Mouse (Mus musculus) heart, adult 9 months (tissue): Measurements from ENCODE around the gene Ehbp1l1.
"Not testable (repeated sequence)": the region's sequence is repeated elsewhere in the genome, so short reads cannot be mapped to it uniquely, and the experiment has no call there.

Experiments used
- DNase-seq, 2 experiments: peaks; one replicate each; pipeline ENCODE4 v3.0.0; 2022; ENCODE audit warnings: low spot score in 2 of 2

The Ehbp1l1 gene

GRCm38 (mm10) chr19:5710068-5710467, 16.0 kb downstream of the Ehbp1l1 start:
- no peak for DNase-seq

DNA sequence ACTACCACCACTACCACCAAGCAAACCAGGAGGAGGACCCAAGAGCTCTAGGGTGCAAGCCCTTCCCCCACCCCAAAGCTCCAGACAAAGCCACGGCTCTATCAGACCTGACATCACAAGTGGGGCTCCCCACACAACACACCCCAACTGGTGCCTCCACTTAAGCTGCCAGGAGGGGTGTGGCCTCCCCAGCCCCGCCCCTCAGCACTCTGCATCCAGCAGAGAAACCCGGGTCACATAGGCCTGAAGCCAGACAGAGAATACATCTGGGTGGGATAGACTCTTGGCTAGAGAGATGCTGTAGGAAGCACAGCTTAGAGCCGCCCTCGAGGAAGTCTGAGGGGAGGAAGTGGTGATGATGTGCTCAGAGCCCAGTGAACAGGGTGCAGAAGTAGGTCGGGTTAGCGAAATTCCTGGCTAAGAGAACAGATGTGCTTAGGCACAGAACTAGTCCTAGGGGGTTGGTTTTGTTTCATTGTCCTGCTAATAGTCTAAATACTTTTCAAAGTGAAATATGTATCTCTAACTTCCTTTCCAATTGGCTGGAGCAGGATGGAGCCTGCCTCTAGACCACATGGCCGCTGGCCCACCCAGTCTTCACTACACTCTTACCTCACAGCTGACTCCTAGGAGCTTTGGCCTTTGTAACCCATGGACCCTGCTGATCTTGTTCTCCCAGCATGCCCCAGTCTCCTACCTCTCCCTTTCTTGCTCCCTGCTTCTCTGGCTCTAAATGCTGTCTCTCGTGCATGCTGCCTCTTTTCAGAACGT, 21.1 kb downstream of the Ehbp1l1 start:
- peak in 1 of 2 experiments; percentile 43 for DNase-seq

DNA sequence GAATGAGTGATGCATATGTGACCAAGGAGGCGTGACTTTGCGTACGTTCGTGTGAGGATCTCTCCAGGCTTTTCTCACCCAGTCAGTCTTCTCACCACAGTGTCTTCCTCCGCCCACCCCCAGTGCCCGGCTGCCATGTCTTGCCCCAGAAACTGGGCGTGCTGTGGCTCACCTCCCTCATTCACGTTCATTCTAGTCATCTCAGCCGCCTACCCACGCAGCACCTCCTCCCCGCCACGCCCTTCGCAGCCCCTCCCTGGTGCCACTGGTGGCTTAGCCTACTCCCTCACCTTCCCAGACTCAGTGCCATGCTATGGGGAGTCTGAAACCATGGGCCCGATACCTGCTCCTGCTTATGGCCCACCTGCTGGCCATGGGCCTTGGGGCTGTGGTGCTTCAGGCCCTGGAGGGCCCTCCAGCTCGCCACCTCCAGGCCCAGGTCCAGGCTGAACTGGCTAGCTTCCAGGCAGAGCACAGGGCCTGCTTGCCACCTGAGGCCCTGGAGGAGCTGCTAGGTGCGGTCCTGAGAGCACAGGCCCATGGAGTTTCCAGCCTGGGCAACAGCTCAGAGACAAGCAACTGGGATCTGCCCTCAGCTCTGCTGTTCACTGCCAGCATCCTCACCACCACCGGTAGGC, 21.8 kb downstream of the Ehbp1l1 start, which contains the start of gene Kcnk7:
TSS of gene Kcnk7 (plus strand) at position 205 of the 638 bp plus-strand sequence.
- DNase-seq = no peak

DNA sequence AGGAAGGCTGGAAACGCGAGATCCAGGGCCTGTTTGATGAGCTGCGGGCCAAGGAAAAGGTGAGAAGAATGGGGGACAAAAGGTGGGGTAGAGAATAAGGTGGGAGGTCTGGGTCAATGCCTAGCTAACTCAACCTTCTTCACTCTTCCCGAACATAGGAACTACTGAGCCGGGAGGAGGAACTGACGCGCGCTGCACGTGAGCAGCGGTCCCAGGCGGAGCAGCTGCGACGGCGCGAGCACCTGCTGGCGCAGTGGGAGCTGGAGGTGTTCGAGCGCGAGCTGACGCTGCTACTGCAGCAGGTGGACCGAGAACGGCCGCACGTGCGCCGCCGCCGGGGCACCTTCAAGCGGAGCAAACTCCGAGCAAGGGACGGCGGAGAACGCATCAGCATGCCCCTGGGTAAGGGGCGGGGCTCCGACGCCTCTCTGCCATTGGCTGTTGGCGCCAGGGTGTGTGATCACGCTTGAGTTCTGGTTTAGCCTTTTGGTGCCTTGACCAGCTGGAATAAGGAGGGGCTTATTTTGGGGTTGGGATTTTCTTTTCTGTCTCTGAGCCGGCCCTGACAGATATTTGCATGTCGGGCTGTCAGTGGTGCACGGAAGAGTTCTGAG, 30.2 kb downstream of the Ehbp1l1 start:
- no peak for DNase-seq

DNA sequence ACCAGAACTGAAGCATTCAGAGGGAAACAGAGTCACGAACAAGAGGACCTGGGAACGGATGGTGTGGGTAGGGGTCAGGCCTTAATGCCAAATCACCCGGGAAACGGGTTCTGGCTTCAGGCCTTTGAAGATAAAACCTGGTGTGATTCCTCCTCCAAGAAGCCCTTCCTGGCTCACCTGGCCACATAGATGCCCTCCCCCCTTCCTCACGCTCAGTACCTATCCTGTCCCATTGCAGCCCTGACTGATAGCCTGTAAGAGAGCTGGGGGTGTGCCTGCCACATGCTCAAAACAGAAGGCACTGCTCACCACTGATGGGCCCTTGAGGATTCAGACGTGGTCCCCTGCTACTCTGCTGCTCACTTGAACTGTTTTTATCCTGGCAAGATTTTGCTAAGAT, 32.3 kb downstream of the Ehbp1l1 start:
- no peak for DNase-seq

- DNase-seq = no peak
These were observed 33.2 kb downstream of the Ehbp1l1 start for GRCm38 (mm10) chr19:5692913-5693396.

GRCm38 (mm10) chr19:5692086-5692912, 33.8 kb downstream of the Ehbp1l1 start:
- peak; percentile 81 to 90 for DNase-seq

DNA sequence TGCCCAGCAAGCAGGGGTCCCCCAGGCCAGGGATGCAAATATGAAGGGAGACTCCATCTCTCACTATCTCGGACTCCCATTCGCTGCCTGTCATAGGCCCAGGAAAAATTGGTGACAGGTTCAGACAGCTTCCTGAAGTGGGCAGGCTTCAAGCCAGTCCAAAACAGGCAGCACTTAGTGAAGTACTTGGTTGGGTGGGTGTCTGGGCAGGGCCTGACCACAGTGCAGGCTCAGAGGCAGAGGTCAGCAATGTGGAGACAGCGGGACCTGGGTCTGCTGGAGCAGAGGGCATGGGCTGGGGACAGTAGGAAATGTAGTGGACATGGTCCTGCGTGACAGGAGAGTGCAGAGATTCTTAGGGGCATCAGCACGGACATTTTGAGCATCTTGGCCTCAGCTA, 34.5 kb downstream of the Ehbp1l1 start:
- no peak for DNase-seq

DNA sequence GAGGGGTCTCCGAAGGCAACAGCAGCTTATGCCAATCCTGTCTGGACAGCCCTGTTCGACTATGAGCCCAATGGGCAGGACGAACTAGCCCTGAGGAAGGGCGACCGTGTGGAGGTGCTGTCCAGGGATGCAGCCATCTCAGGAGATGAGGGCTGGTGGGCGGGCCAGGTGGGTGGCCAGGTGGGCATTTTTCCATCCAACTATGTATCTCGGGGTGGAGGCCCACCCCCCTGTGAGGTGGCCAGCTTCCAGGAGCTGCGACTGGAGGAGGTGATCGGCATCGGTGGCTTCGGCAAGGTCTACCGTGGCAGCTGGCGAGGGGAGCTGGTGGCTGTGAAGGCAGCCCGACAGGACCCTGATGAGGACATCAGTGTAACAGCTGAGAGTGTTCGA, 35.8 kb downstream of the Ehbp1l1 start:
- DNase-seq = peak in 1 of 2 experiments; percentile 39

GRCm38 (mm10) chr19:5689565-5690342, 36.4 kb downstream of the Ehbp1l1 start:
- DNase-seq = peak; percentile 92 to 94

DNA sequence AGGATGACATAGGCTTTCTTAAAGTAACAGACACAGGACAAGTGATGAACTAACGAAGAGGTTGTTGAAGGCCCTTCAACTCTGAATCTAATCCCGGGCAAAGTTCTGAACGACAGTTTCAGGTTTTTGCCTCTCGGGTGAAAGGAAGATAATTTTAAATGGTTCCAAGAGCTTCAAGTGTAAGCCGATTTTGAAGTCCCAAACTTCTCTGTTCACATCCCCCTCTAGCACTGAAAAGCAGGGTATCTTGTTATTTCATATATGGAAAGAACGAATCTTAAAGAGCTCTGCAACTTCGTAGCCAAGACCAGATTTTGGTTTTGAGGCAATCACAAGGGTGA, 37.1 kb downstream of the Ehbp1l1 start:
- no peak for DNase-seq

- DNase-seq = peak; percentile 97 to 99
These were observed 37.7 kb downstream of the Ehbp1l1 start, which contains the start of the genes Map3k11 and Pcnx3 for GRCm38 (mm10) chr19:5688200-5689087. Gene Map3k11 (plus strand): TSS chr19:5688742. Gene Pcnx3 (minus strand): TSS chr19:5688908.

DNA sequence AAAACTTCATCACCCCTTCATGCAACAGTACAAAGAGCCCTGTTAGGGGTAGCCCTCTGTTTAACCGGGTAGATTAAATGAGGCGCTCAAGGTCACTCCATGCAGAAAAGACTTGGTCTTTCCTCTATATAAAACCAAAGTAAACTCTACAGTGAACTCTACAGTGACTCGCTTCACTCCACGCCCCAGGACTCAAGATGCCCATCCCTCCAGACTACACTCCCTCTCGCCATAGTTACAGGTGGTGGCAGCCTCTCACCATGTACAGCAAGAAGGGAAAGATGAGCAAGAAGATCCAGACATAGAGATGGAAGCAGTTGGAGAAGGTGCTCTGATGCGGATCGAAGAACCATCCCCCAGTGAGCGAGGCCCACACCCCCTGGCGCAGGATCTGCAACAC, 38.4 kb downstream of the Ehbp1l1 start:
- DNase-seq = no peak

- not testable (repeated sequence) for DNase-seq
These were observed 39.2 kb downstream of the Ehbp1l1 start for GRCm38 (mm10) chr19:5686954-5687353.

GRCm38 (mm10) chr19:5686437-5686836, 39.7 kb downstream of the Ehbp1l1 start:
- no peak for DNase-seq

DNA sequence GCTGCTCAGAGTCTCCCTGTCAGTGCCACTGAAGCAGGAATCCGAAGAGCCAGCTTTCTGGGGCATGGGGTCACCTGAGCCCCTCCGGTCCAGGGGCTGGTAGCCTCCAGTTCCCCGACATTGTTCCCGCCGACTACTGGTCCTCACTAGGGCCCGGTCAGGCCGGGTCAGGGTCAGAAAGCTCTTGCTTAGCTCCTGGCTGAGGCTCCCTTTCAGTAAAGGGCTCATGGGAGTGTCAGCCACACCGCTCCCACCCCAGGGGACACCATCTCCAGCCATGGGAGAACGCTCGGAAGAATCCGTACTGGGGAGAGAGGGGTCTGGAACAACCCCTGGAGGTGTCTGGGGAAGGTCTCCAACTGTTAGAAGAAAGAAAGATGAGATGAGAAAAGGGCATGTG, 40.3 kb downstream of the Ehbp1l1 start:
- DNase-seq = no peak

DNA sequence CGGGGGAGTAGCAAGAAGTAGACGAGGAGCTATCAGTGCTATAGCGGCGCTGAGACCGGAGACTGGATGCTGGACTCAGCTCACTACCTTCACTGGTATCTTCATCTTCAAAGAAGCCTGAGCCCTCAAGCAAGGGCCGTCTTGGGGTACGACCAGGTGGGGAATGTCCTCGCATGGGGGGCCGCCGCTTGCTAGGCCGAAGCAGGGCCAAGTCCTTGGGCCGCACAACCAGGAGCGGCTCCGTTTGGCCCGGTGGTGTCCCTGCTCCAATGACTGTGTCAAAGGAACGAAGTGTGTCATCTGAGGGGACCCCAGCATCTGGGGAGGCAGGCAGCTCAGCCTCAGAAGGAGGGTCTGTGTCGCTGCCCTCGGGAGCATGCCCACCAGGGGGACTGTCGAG, 40.7 kb downstream of the Ehbp1l1 start:
- no peak for DNase-seq

DNA sequence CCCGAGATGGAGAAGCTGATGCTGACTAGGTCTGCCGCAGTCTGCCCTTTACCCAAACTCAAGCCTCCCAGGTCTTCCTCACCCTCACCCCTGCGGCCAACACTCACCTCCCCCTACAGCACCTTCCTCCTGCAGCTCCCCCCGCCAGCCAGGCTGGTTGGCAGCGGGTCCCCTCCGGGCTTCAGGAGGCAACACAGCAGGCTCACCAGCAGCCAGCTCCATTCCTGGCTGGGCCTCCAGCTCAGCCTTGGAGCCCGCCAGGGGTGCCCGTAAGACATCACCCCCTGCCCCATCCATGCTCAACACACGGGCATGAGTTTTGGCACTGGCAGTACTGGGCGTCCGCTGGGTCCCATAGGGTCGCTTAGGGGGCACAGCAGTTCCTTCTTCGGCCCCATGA, 41.1 kb downstream of the Ehbp1l1 start:
- DNase-seq = no peak

- DNase-seq = no peak
These were observed 41.9 kb downstream of the Ehbp1l1 start for GRCm38 (mm10) chr19:5684236-5684635.

DNA sequence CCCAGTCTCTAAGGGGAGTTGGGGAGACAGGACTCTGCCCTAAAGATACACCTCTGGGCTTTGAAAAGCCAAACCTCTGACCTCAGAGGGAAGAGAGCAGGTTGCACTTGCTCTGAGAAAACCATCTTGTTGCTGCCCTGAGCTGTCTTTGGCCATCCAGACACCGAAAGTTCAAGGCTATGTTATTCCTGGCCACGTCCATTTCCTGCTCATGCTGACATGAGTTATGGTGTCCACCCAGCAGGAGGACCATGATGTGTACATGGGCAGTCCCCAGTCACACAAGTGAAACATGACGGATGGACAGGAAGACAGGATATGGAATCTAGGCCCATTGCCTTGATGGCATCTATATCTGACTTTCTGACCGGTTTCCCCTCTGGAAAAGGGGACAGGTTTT, 45.7 kb downstream of the Ehbp1l1 start:
- DNase-seq = no peak
